Mouse (Mus musculus): ENCODE measurements at regions not wholly inside any gene's neighbourhood (a gene's known extent, or its start where the extent isn't known, plus 50 kb on each side); places are given as distances from the start of the nearest gene placed in this dataset.

DNA sequence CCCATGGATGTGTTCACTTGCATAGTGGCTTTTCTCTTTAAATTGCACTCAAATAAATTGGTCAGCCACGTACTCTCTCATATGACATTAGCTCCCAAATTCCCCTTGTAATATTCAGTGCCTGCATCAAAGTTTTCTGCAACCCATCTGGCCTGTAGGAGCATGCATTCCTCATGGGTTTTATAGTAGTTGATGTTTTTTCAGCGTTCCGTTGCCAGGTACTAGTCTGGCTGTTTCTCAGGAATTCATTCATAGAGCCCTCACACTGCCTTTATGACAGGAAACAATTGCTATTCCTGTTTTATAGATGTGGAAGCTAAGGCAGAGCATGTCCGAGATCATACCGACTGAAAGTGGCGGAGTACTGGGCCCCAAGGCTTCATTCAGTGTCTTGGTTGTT is 292.6 kb upstream of the N4bp1 start:
- no peak for DNase-seq (ENCODE audit: extremely low read depth, low read depth, low spot score)
- Histone ChIP-seq H3K79me2 (ENCODE audit: control insufficient read depth, insufficient read depth, low read length) (no peaks in the 10 kb centered on the region), H3K27ac (replicated peaks; ENCODE audit: insufficient read depth, low read depth, low read length) (no peak overlapping the region), H3K4me3 (ENCODE audit: insufficient read depth, low read depth, low read length) (no peak overlapping the region), H3K36me3 (ENCODE audit: control insufficient read depth, insufficient read depth, low read length) (no peaks in the 10 kb centered on the region), H3K9ac (ENCODE audit: low read depth, low read length) (no peak overlapping the region), H3K4me1 (ENCODE audit: control insufficient read depth, insufficient read depth, low read length) (no peaks in the 10 kb centered on the region), H3K27me3 (ENCODE audit: control insufficient read depth, insufficient read depth, low read length) (no peaks in the 10 kb centered on the region)
- 84% methylated on average over 6 of the region's 6 CpGs for WGBS
- no peak for TF ChIP-seq CTCF (IDR thresholded peaks at IDR 0.05; ENCODE audit: low read depth, low read length)
- no peak for TF ChIP-seq POLR2A (IDR thresholded peaks at IDR 0.05; ENCODE audit: extremely low read depth, insufficient read depth, low read length)

DNA sequence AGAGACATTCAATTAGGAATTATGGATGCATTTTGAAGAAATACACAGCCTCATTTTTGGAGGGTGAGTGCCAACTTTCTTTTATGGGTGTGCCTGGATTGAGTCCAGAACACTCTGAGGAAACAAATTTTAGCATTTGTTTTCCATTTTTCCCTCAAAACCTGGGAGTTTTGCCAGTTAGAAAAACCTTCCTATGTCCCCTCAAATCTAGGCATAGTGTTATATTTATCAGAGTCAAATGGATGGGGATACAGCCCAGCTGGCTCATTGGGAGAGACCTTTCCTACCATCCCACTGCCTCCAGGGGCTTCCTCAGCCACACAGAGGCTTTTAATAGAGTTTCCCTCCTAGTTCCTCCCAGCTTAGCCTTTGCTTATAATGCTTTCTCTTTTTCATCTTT is 290.0 kb upstream of the N4bp1 start:
- H3K4me3 ChIP-seq (ENCODE audit: insufficient read depth, low read depth, low read length) = no peak overlapping the region
- TF ChIP-seq CTCF (IDR thresholded peaks at IDR 0.05; ENCODE audit: low read depth, low read length) (no peak), POLR2A (IDR thresholded peaks at IDR 0.05; ENCODE audit: extremely low read depth, insufficient read depth, low read length) (no peak)
- H3K36me3 ChIP-seq (ENCODE audit: control insufficient read depth, insufficient read depth, low read length) = no peaks in the 10 kb centered on the region
- H3K27ac ChIP-seq (replicated peaks; ENCODE audit: insufficient read depth, low read depth, low read length) = no peak overlapping the region
- H3K9ac ChIP-seq (ENCODE audit: low read depth, low read length) = no peak overlapping the region
- H3K79me2 ChIP-seq (ENCODE audit: control insufficient read depth, insufficient read depth, low read length) = no peaks in the 10 kb centered on the region
- no peaks in the 10 kb centered on the region for H3K27me3 ChIP-seq (ENCODE audit: control insufficient read depth, insufficient read depth, low read length)
- no peak for DNase-seq (ENCODE audit: extremely low read depth, low read depth, low spot score)
- H3K4me1 ChIP-seq (ENCODE audit: control insufficient read depth, insufficient read depth, low read length) = no peaks in the 10 kb centered on the region

- Histone ChIP-seq H3K4me1 (ENCODE audit: control insufficient read depth, insufficient read depth, low read length) (no peaks in the 10 kb centered on the region), H3K79me2 (ENCODE audit: control insufficient read depth, insufficient read depth, low read length) (no peaks in the 10 kb centered on the region), H3K36me3 (ENCODE audit: control insufficient read depth, insufficient read depth, low read length) (no peaks in the 10 kb centered on the region), H3K27me3 (ENCODE audit: control insufficient read depth, insufficient read depth, low read length) (no peaks in the 10 kb centered on the region), H3K9ac (ENCODE audit: low read depth, low read length) (no peak overlapping the region), H3K4me3 (ENCODE audit: insufficient read depth, low read depth, low read length) (no peak overlapping the region), H3K27ac (replicated peaks; ENCODE audit: insufficient read depth, low read depth, low read length) (no peak overlapping the region)
- no peak for DNase-seq (ENCODE audit: extremely low read depth, low read depth, low spot score)
- TF ChIP-seq POLR2A (IDR thresholded peaks at IDR 0.05; ENCODE audit: extremely low read depth, insufficient read depth, low read length) = no peak
- no peak for TF ChIP-seq CTCF (IDR thresholded peaks at IDR 0.05; ENCODE audit: low read depth, low read length)
Measured at GRCm38 (mm10) chr8:87173720-87174119, 288.7 kb upstream of the N4bp1 start.

DNA sequence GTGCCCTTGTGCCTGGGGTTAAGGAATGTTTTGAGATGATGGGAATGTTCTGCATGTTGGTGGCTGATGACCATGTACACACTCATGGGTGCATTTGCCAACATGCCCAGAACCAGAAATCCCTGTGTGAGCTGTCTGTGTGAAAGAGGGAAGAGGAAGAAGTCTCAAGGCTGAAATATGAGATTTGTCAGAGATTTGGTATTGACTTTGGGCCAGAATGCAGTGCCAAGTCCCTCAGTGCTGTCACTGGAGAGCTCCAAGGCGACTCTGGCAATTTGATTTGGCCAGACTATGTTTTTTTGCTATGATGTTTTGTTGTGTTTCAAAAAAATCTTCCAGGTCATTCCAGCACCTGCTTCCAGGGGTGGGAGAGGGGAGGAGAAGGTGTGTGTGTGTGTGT is 281.7 kb upstream of the N4bp1 start:
- DNase-seq (ENCODE audit: extremely low read depth, low read depth, low spot score) = no peak
- no peak overlapping the region for H3K4me3 ChIP-seq (ENCODE audit: insufficient read depth, low read depth, low read length)
- H3K27me3 ChIP-seq (ENCODE audit: control insufficient read depth, insufficient read depth, low read length) = no peaks in the 10 kb centered on the region
- no peak overlapping the region for H3K9ac ChIP-seq (ENCODE audit: low read depth, low read length)
- no peaks in the 10 kb centered on the region for H3K4me1 ChIP-seq (ENCODE audit: control insufficient read depth, insufficient read depth, low read length)
- no peaks in the 10 kb centered on the region for H3K79me2 ChIP-seq (ENCODE audit: control insufficient read depth, insufficient read depth, low read length)
- no peak for TF ChIP-seq CTCF (IDR thresholded peaks at IDR 0.05; ENCODE audit: low read depth, low read length)
- TF ChIP-seq POLR2A (IDR thresholded peaks at IDR 0.05; ENCODE audit: extremely low read depth, insufficient read depth, low read length) = no peak
- H3K36me3 ChIP-seq (ENCODE audit: control insufficient read depth, insufficient read depth, low read length) = no peaks in the 10 kb centered on the region
- 70% methylated on average over 1 of the region's 1 CpGs for WGBS
- no peak overlapping the region for H3K27ac ChIP-seq (replicated peaks; ENCODE audit: insufficient read depth, low read depth, low read length)

DNA sequence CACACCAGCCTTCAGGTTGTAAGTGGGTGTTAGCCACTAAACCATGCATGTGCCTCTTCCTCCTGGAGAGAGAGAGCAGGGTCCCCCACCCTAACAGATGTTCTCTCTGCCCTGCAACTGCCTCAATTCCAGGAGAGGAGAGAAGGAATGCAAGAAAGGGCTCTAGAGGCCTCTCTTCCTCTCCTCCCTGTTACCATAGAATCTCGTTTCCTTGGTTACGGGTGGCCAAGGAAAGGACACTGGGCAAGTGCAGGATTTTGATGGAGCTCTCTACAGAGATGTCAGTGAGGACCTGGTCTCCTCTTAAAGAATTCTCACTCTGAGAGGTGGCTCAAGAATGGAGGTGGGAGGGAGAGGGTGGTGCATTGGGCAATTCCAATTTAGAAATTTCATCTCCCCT is 275.4 kb upstream of the N4bp1 start:
- no peaks in the 10 kb centered on the region for H3K4me1 ChIP-seq (ENCODE audit: control insufficient read depth, insufficient read depth, low read length)
- TF ChIP-seq POLR2A (IDR thresholded peaks at IDR 0.05; ENCODE audit: extremely low read depth, insufficient read depth, low read length) (no peak), CTCF (IDR thresholded peaks at IDR 0.05; ENCODE audit: low read depth, low read length) (no peak)
- no peak overlapping the region for H3K9ac ChIP-seq (ENCODE audit: low read depth, low read length)
- no peak overlapping the region for H3K27ac ChIP-seq (replicated peaks; ENCODE audit: insufficient read depth, low read depth, low read length)
- H3K79me2 ChIP-seq (ENCODE audit: control insufficient read depth, insufficient read depth, low read length) = no peaks in the 10 kb centered on the region
- no peaks in the 10 kb centered on the region for H3K27me3 ChIP-seq (ENCODE audit: control insufficient read depth, insufficient read depth, low read length)
- WGBS = 80% methylated on average over 2 of the region's 2 CpGs
- DNase-seq (ENCODE audit: extremely low read depth, low read depth, low spot score) = no peak
- no peaks in the 10 kb centered on the region for H3K36me3 ChIP-seq (ENCODE audit: control insufficient read depth, insufficient read depth, low read length)
- no peak overlapping the region for H3K4me3 ChIP-seq (ENCODE audit: insufficient read depth, low read depth, low read length)

DNA sequence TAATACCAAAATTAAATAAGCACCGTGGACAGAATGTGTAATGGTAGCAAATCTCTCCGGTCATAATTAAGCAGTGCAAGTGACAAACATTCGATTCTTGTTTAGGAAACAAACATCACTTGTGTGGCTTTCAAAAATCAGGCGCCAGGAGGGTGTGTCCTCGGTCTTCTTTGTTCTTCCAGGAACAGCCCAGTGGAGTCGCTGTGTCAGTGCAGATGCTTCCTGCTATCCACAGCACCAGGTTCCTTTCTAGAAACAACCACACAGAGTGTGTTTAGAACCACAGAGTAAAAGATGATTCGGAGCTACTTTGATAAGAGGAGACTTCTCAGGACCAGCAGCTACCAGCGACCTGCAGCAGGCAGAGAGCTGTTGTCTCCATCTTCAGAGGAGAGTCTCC is 273.3 kb upstream of the N4bp1 start:
- 46% methylated on average over 8 of the region's 8 CpGs for WGBS
- Histone ChIP-seq H3K9ac (ENCODE audit: low read depth, low read length) (no peak overlapping the region), H3K79me2 (ENCODE audit: control insufficient read depth, insufficient read depth, low read length) (no peaks in the 10 kb centered on the region), H3K27ac (replicated peaks; ENCODE audit: insufficient read depth, low read depth, low read length) (no peak overlapping the region), H3K4me1 (ENCODE audit: control insufficient read depth, insufficient read depth, low read length) (no peaks in the 10 kb centered on the region), H3K27me3 (ENCODE audit: control insufficient read depth, insufficient read depth, low read length) (0 out of 2 replicates have a peak, but pooled peaks cover 2% of the 10 kb centered on the region), H3K36me3 (ENCODE audit: control insufficient read depth, insufficient read depth, low read length) (no peaks in the 10 kb centered on the region), H3K4me3 (ENCODE audit: insufficient read depth, low read depth, low read length) (no peak overlapping the region)
- TF ChIP-seq POLR2A (IDR thresholded peaks at IDR 0.05; ENCODE audit: extremely low read depth, insufficient read depth, low read length) = no peak
- no peak for TF ChIP-seq CTCF (IDR thresholded peaks at IDR 0.05; ENCODE audit: low read depth, low read length)
- no peak for DNase-seq (ENCODE audit: extremely low read depth, low read depth, low spot score)
